Mouse (Mus musculus) left cerebral cortex, postnatal 14 days (tissue): ENCODE results near the gene Mrps5. TPM values are rescaled to one million over a fixed set of nuclear protein-coding genes. Genes with fewer than 3 reads are reported as not detected.
"Not testable (repeated sequence)": the region's sequence is repeated elsewhere in the genome, so short reads cannot be mapped to it uniquely, and the experiment has no call there.

Experiments
- DNase-seq, 2 experiments: peaks; one replicate each; pipeline ENCODE4 v3.0.0; 2021 to 2022; ENCODE audit warnings: low spot score in 2 of 2, mixed read lengths in 1 of 2
- intact Hi-C: fragments of 180-260 bp; cut with DNase I; formaldehyde crosslinking; loops from one replicate; pipeline ENCODE4 v1.15.1; 2025
- long read RNA-seq, 2 experiments: library from polyadenylated mRNA; stranded (forward); transcript quantifications; one replicate each; pipeline ENCODE4 v2.0.0; 2021
- total RNA-seq, 2 experiments: library from RNA; stranded (reverse); gene quantifications; 2 replicates each; pipeline ENCODE4 v1.2.3; 2021

The Mrps5 gene
- 100 to 1,000 TPM in 1 of 2 experiments, 10 to 100 TPM in 1; 84.7 to 103 TPM for total RNA-seq
- long read RNA-seq, experiment 1, full-length matches to known transcripts, result 82 of 96 reads
- long read RNA-seq, experiment 1, partial matches to known transcripts, result 5 of 96 reads
- long read RNA-seq, experiment 1, other reads (novel, unspliced or antisense), result 9 of 96 reads
- long read RNA-seq, experiment 2, full-length matches to known transcripts, result 49 of 56 reads
- long read RNA-seq, experiment 2, partial matches to known transcripts, result 2 of 56 reads
- long read RNA-seq, experiment 2, other reads (novel, unspliced or antisense), result 5 of 56 reads

GRCm38 (mm10) chr2:127586694-127587513 is at the start of gene Mrps5, which contains the start of gene Zfp661:
Gene Mrps5 (plus strand): TSS chr2:127587222.
Gene Zfp661 (minus strand): TSS chr2:127587094.
- DNase-seq, result peak; percentile 72 to 77
- intact Hi-C loops, result no loop called here

- intact Hi-C loops, result no loop called here
- peak in 1 of 2 experiments; percentile 30 for DNase-seq
These were observed 49.5 kb upstream of the Mrps5 start for GRCm38 (mm10) chr2:127537548-127537947.

- peak in 1 of 2 experiments; percentile 44 for DNase-seq
- intact Hi-C loops, result no loop called here
These were observed 47.5 kb upstream of the Mrps5 start for GRCm38 (mm10) chr2:127539494-127539893.

- intact Hi-C loops, result no loop called here
- DNase-seq, result no peak
These were observed 45.8 kb upstream of the Mrps5 start, which contains the start of gene Prom2 for GRCm38 (mm10) chr2:127541185-127541584. Gene Prom2 (minus strand): TSS chr2:127541467.

- intact Hi-C loops, result no loop called here
- DNase-seq, result no peak
These were observed 45.3 kb upstream of the Mrps5 start for GRCm38 (mm10) chr2:127541697-127542096.

- no peak for DNase-seq
- intact Hi-C loops, result no loop called here
These were observed 38.5 kb upstream of the Mrps5 start for GRCm38 (mm10) chr2:127548342-127549074.

GRCm38 (mm10) chr2:127549711-127550110 is 37.3 kb upstream of the Mrps5 start:
- intact Hi-C loops, result loop anchor here (2.0 to 5.0 kb wide), 2 partner anchors 43 to 102 kb away; no protein-coding TSS in a partner anchor

GRCm38 (mm10) chr2:127550446-127550845 is 36.6 kb upstream of the Mrps5 start:
- intact Hi-C loops, result loop anchor here (2.0 to 5.0 kb wide), 2 partner anchors 44 to 103 kb away; no protein-coding TSS in a partner anchor
- DNase-seq, result no peak

More at GRCm38 (mm10) chr2:127549711-127550110, 37.3 kb upstream of the Mrps5 start:
- DNase-seq, result no peak

GRCm38 (mm10) chr2:127551078-127551477 is 35.9 kb upstream of the Mrps5 start:
- peak; percentile 59 to 60 for DNase-seq
- intact Hi-C loops, result loop anchor here (2.0 to 5.0 kb wide), 2 partner anchors 44 to 104 kb away; no protein-coding TSS in a partner anchor

GRCm38 (mm10) chr2:127559070-127559966 is 27.7 kb upstream of the Mrps5 start:
- intact Hi-C loops, result loop anchor here (1.0 to 5.0 kb wide), 3 partner anchors 52 to 197 kb away; partner anchors contain the start of gene Adra2b
- DNase-seq, result peak; percentile 98

- no peak for DNase-seq
- intact Hi-C loops, result no loop called here
These were observed 13.7 kb upstream of the Mrps5 start for GRCm38 (mm10) chr2:127573322-127573721.

- peak; percentile 95 to 96 for DNase-seq
- intact Hi-C loops, result no loop called here
These were observed 2.6 kb upstream of the Mrps5 start for GRCm38 (mm10) chr2:127584436-127584858.

- intact Hi-C loops, result no loop called here
- no peak for DNase-seq
These were observed 457 bp downstream of the Mrps5 start for GRCm38 (mm10) chr2:127587514-127587844.

- no peak for DNase-seq
- intact Hi-C loops, result no loop called here
These were observed 1.9 kb downstream of the Mrps5 start for GRCm38 (mm10) chr2:127588897-127589296.

- no peak for DNase-seq
- intact Hi-C loops, result no loop called here
These were observed 3.2 kb downstream of the Mrps5 start for GRCm38 (mm10) chr2:127590204-127590603.

- DNase-seq, result peak in 1 of 2 experiments; percentile 38
- intact Hi-C loops, result no loop called here
These were observed 3.8 kb downstream of the Mrps5 start for GRCm38 (mm10) chr2:127590840-127591239.

- DNase-seq, intact Hi-C loops: not testable (repeated sequence)
These were observed 16.4 kb downstream of the Mrps5 start for GRCm38 (mm10) chr2:127603383-127603782.

GRCm38 (mm10) chr2:127605203-127605602 is 18.2 kb downstream of the Mrps5 start:
- intact Hi-C loops, result loop anchor here (5.0 kb wide), 1 partner anchor 77 kb away; no protein-coding TSS in a partner anchor
- DNase-seq, result no peak
